Mouse (Mus musculus) B cell, adult (primary cell): ENCODE measurements around the gene Olfr196. TPM values are rescaled to one million over a fixed set of nuclear protein-coding genes. Genes with fewer than 3 reads are reported as not detected.

Experiments used
- total RNA-seq: library from RNA; stranded (reverse); gene quantifications from 4 replicates; pipeline ENCODE4 v1.2.4, GENCODE M21; 2023; ENCODE audit not compliant: inconsistent age

The Olfr196 gene
- not detected in 4 replicates for total RNA-seq

GRCm38 (mm10) chr16:59170354-59170753 lies at the start of gene Olfr196:
Gene Olfr196, minus strand, starts transcription at chr16:59170454.

GRCm38 (mm10) chr16:59219667-59220066 lies 49.4 kb upstream of the Olfr196 start, which contains the start of gene Olfr199:
Gene Olfr199, minus strand, starts transcription at chr16:59219767.

GRCm38 (mm10) chr16:59203433-59203832 lies 33.2 kb upstream of the Olfr196 start, which contains the start of gene Olfr198:
Gene Olfr198, minus strand, starts transcription at chr16:59203533.

GRCm38 (mm10) chr16:59146746-59147145 lies 23.5 kb downstream of the Olfr196 start, which contains the start of gene Olfr195:
Gene Olfr195, plus strand, starts transcription at chr16:59147046.

GRCm38 (mm10) chr16:59120969-59121368 lies 49.3 kb downstream of the Olfr196 start, which contains the start of gene Olfr194:
Gene Olfr194, minus strand, starts transcription at chr16:59121069.

Other genes with a start within 250 kb of the Olfr196 start
- not detected in 4 replicates for gene Olfr181, start 241.7 kb downstream of the Olfr196 start, total RNA-seq
- gene Olfr180, start 241.1 kb downstream of the Olfr196 start, total RNA-seq: not detected in 4 replicates
- gene Olfr183, start 175.1 kb downstream of the Olfr196 start, total RNA-seq: not detected in 4 replicates
- not detected in 4 replicates for gene Olfr186, start 140.2 kb downstream of the Olfr196 start, total RNA-seq
- not detected in 4 replicates for gene Olfr187, start 130.7 kb downstream of the Olfr196 start, total RNA-seq
- not detected in 4 replicates for gene Olfr190, start 92.4 kb downstream of the Olfr196 start, total RNA-seq
- gene Olfr191, start 80.6 kb downstream of the Olfr196 start, total RNA-seq: not detected in 4 replicates
- not detected in 4 replicates for gene Olfr193, start 58.6 kb downstream of the Olfr196 start, total RNA-seq
- gene Olfr194, start 49.4 kb downstream of the Olfr196 start, total RNA-seq: not detected in 4 replicates
- not detected in 4 replicates for gene Olfr195, start 23.4 kb downstream of the Olfr196 start, total RNA-seq
- gene Olfr198, start 33.1 kb upstream of the Olfr196 start, total RNA-seq: not detected in 4 replicates
- not detected in 4 replicates for gene Olfr199, start 49.3 kb upstream of the Olfr196 start, total RNA-seq
- not detected in 4 replicates for gene Olfr201, start 102.2 kb upstream of the Olfr196 start, total RNA-seq
- gene Olfr202, start 116.3 kb upstream of the Olfr196 start, total RNA-seq: not detected in 4 replicates
- gene Olfr203, start 128.4 kb upstream of the Olfr196 start, total RNA-seq: not detected in 4 replicates
- gene Olfr204, start 147.8 kb upstream of the Olfr196 start, total RNA-seq: not detected in 4 replicates
- not detected in 4 replicates for gene Olfr205, start 160.7 kb upstream of the Olfr196 start, total RNA-seq
- gene Olfr206, start 178.8 kb upstream of the Olfr196 start, total RNA-seq: not detected in 4 replicates
- not detected in 4 replicates for gene Olfr209, start 193.5 kb upstream of the Olfr196 start, total RNA-seq
- not detected in 4 replicates for gene Gabrr3, start 236.9 kb upstream of the Olfr196 start, total RNA-seq